Mouse (Mus musculus) kidney, postnatal 4 days (tissue): ENCODE measurements at regions not wholly inside any gene's neighbourhood (a gene's known extent, or its start where the extent isn't known, plus 50 kb on each side); places are given as distances from the start of the nearest gene placed in this dataset.
A peak's percentile ranks its signal among the peaks of the same experiment; 100 is the strongest.

Source experiments
- DNase-seq, 2 experiments: peaks; one replicate each; pipeline ENCODE4 v3.0.0; 2021; ENCODE audit warnings: mixed read lengths in 2 of 2

DNA sequence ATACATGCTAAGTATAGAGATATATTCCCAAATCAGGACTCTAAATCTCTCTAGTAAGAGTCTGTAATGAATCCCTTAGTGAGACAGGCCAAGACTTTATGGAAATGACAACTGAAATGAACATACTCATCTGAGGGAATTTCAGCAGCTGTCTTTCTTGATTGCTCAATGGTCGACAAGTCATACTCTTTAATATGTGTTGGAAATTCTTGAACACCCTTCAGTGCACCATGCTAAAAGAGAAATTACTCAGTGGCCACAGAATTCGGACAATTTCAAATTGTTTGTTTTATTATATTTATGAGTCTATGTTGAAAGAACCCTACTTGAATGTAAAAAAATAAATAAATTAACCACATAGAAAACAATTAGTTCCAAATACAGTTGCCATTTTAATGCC, 802.1 kb downstream of the Nr2f2 start:
- no peak for DNase-seq

DNA sequence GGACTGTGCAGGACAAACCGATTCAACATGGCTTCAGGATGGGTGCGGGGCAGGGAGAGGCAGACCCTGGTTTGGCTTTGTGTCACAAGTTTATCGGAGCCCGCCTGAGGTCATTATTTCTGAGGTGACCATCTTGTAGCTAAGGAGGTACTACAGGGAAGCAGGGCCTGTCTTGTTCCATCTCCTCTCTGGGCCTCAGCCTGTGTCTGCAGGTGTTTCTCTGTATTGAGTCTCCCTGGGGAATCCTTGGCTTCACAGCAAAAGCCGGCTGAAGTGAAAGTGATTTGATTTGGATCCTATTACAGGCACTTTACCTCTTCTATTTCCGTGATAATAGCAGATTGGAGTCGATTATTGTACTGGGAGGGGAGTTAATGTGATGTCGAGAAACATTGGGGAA, 805.7 kb upstream of the Arrdc4 start:
- DNase-seq: no peak

DNA sequence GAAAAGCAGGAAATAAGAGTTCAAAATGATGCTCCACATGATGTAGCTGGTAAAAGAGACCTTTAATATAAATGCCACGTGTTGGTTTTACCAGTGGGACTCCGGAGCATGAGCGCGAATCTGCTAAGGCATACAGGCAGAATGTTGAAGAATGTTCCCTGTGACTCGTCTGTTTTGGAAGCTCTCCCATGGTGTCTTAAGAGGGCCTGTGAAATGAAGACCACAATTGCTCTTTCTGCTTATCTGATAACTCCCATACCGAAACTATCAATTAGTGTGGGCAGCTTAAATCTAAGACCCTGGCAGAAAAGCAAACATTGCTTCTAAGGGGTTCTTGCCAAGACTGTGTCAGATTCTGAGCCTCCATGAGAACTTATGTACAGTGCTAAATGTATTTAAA, 804.9 kb upstream of the Arrdc4 start:
- no peak for DNase-seq

DNA sequence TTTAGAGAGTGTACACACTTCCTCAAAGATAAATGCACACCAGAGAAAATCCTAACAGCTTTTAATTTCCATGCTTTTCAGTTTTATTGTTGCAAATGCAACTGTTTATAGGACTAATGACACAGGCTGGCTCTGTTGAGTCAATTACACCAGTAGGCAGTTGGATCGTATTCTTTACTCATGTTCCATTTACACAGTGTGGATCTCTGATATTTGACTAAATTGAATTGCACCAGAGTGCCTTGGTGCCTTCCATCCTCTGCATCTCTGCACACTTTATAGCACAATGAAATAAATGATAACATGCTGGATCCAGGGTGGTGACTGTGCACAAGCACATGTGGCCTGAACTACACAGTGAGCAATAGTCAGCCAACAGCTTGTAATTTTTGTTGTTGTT, 787.0 kb upstream of the Arrdc4 start:
- no peak for DNase-seq

DNA sequence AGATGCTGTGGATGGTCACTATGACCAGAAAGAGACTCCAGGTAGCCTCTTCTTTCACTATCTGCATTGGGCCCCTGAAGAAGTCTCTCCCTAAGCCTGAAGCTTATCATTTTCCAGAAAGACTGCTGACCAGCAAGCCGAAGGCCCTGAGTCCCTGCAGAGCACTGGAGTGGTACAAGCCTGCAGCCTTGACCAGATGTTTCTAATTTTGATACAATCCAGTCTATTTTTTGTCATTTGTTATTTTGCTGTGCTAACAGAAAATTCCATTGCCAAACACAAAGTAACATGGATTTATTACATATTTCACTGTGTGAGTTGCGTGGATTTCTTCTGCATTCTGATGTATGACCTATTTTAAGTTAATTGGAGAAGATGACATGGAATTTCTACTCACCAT, 764.9 kb upstream of the Arrdc4 start:
- DNase-seq: no peak

DNA sequence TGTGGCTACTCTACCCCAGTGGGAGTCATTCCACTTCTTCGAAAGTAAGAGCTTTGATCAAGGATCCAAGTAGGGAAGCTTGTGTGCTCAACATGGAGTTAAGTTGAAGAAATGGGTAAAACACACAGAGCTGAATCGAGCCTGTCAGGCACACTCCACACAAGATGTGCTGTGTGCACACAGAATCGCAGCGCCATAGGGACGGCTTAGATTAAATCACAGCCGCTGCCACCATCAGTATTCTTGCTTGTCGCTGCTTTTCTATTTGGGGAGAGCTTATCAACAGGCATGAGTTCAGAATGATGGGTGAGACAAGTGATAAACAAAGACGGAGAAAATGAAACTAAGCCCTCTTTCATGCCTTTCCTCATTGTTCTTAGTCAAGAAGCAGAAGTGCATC, 761.3 kb upstream of the Arrdc4 start:
- no peak for DNase-seq

DNA sequence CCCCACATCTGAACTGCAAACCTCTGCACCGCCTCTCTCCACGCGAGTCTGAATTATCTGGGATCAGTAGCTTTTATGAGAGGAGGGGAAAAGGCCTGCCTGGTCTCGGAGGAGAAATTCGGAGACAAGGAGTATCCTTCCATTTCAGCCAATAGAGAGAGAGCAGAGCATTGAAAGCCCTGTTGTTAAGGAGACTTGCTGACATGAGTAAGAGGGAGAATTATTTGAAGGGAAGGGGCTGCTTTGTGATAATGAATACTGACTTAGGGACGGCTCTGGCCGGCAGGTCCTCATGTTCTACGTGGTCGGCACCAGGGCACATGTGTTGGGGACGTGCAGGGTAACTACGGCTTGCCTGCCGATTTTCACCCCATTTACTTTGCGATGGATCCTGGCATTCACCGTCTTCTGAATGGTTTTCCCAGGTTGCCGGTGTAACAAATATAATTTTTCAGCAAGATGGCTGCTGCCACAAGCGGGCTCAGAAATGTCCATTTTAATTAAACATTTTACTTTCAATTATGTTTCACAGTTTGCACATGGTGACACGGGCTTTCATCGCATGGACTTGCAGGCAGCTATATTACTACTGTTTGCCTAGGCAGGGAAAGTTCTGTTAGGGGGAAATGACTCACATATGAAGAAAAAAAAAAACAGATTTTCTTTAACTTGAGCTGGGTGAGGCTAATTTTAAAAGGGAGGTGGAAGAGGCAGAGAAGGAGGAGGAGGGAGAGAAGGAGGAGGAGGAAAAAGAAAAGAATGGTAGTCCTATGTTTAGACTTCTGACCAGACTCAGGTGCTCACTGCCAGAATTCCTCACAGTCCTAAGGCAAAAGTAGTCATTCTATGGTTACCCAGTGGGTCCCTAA, 744.3 kb upstream of the Arrdc4 start:
- DNase-seq: peak; percentile 8 to 15

DNA sequence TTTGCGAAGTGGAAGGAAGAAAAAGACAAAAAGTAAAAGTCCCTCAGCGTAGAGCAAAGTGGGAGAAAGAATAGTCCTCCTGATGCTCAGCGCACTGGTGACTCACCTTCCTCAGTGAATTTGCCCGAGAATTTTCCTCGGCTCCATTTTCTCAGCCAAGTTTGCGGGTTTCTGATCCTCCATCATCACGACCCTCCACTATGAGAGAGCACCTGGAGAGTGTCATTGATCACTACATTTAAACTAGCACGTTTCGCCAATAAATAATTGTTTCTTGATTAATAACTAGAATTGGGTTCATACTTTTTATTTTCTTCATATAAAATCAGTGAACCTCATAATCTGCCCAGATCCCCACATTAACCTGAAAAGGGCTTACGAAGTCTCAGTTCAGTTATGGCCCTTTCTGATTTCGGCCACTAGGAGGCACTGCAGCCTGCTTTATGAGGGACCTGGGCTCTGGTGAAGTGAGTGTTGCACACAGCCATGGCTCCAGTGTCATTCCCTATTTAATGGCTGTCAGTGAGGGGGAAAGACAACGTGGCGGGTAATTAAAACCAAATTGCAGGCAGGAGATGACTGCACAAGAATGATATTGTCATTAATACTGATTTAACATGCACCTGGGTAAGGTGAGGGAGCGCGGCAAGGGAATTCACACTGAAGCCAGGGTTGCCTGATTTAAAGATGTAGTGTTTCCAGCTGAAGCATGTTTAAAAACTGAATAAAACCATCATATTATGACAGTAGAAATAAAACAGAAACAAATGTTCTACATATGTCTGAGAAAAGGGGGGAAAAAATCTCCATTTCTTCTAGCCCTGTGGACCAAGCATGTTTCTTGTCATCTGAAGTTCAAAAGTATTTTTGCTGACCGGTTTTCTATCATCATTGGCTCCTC, 741.8 kb upstream of the Arrdc4 start:
- peak; percentile 90 for DNase-seq

DNA sequence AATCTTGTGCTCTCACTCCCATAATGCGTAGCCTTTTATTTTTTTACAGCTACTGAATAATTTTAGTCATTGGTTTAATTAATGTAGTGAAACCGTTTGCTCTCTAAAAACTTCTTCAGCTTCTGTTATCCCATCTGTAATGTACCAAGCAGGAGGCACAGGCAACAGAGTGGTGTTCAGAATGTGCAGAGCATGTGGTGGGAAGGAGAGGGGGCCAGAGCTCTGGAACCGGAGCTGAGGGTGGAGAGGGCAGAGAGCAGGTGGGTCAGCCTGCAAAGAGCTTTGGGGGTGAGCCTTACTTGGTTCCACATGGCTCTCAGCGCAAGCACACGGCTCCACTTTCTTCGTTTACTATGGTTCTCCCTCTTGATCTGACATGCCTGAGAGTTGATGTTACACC, 739.6 kb upstream of the Arrdc4 start:
- DNase-seq: no peak

DNA sequence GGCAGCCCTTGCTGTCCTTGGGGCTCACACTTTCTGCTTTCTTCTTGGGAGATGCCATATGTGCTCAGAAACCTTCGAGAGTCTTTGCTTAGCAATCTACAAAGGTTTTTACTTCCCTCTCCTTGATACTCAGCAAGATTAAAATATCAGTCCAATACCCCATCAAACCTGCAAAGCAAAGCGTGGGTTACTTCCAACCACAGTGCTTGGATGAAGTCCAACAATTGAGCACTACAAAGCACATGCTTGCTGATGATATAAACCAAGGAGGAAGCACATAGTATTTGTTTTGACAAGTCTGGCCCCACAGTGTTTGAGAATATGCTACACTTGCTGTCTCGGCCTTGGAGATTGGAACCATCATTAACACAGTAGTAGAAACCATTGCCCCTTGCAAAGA, 738.1 kb upstream of the Arrdc4 start:
- DNase-seq: no peak

DNA sequence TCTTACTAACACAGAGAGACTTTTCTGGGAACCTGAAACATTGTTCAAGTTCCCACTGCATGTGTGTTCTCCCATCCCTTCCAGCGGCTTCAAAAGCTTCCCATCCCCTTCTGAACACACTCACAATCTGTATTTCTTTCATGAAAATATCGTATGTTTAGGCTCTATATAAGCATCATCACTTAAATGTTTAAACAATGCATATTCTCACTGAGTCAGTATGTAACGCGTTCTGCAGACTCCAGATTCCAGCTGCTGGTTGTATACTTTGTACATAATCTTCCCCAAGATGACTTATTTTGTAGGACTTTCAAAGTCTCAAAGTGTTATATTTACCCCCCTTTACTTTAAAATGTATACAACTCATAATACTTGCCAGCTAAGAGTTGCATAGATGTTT, 735.5 kb upstream of the Arrdc4 start:
- DNase-seq: no peak
